Mouse (Mus musculus) ES-Bruce4 (cell line): ENCODE measurements at regions not wholly inside any gene's neighbourhood (a gene's known extent, or its start where the extent isn't known, plus 50 kb on each side); places are given as distances from the start of the nearest gene placed in this dataset.
"Not testable (repeated sequence)": the region's sequence is repeated elsewhere in the genome, so short reads cannot be mapped to it uniquely, and the experiment has no call there.

Source experiments
- H3K27ac ChIP-seq: 2 replicates; pipeline ENCODE4 v1.5.1; 2012; ENCODE audit warnings: low read length, inconsistent platforms; ENCODE audit not compliant: insufficient read depth
- H3K27me3 ChIP-seq: 2 replicates; pipeline ENCODE4 v1.6.1; 2012; ENCODE audit warnings: mild to moderate bottlenecking, low read length, inconsistent platforms; ENCODE audit not compliant: control insufficient read depth, poor library complexity, insufficient read depth, severe bottlenecking
- H3K36me3 ChIP-seq: 2 replicates; pipeline ENCODE4 v1.6.1; 2012; ENCODE audit warnings: inconsistent platforms, mild to moderate bottlenecking, low read length, moderate library complexity; ENCODE audit not compliant: control insufficient read depth, poor library complexity, insufficient read depth, severe bottlenecking
- H3K4me1 ChIP-seq: one replicate; pipeline ENCODE4 v1.8.1; 2011; ENCODE audit warnings: low read length; ENCODE audit not compliant: control insufficient read depth, insufficient read depth
- H3K4me3 ChIP-seq: 2 replicates; pipeline ENCODE4 v1.5.1; 2011; ENCODE audit warnings: low read depth, mild to moderate bottlenecking, low read length
- H3K9ac ChIP-seq: 2 replicates; pipeline ENCODE4 v1.6.1; 2012; ENCODE audit warnings: low read depth, mild to moderate bottlenecking, inconsistent platforms; ENCODE audit not compliant: poor library complexity, severe bottlenecking
- H3K9me3 ChIP-seq: replicated peaks from 2 replicates; pipeline ENCODE4 v1.6.1; 2012; ENCODE audit warnings: mild to moderate bottlenecking, low read length, inconsistent platforms; ENCODE audit not compliant: control insufficient read depth, poor library complexity, insufficient read depth, severe bottlenecking
- CTCF ChIP-seq: IDR thresholded peaks from one replicate; pipeline ENCODE4 v1.8.1; 2011; ENCODE audit warnings: low read depth, low read length
- EP300 ChIP-seq: IDR thresholded peaks from 2 replicates; pipeline ENCODE4 v1.6.1; 2011; ENCODE audit warnings: low read depth, low read length; ENCODE audit not compliant: insufficient read depth
- POLR2A ChIP-seq: IDR thresholded peaks from one replicate; pipeline ENCODE4 v1.8.1; 2011; ENCODE audit warnings: low read length; ENCODE audit not compliant: insufficient read depth

DNA sequence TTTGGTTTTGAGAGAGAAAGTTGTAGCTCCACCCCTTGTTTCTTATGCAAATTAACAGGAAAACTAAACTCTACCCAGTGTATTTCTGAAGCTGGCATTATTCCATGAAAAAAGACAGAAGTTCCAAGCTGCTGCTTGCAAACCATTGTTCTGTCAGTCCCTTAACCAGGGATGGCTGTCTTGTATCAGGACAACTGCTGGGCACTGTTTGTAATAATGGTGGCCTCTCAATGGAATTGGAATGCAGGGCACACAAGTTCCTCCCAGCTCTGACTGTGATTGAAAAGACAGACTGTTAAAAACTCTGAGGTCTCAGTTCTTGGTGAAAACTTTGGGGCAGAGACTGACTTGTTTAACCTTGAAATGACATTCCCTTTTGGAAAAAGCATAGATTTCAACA, 516.0 kb upstream of the Fam241a start:
- no peaks in the 10 kb centered on the region for H3K36me3 ChIP-seq

GRCm38 (mm10) chr3:128394805-128395204, 498.7 kb upstream of the Fam241a start:
- Histone ChIP-seq H3K27me3 (no peaks in the 10 kb centered on the region), H3K4me3 (no peak overlapping the region), H3K9ac (no peak overlapping the region), H3K27ac (no peak overlapping the region), H3K36me3 (no peaks in the 10 kb centered on the region), H3K9me3 (no peaks in the 10 kb centered on the region), H3K4me1 (no peaks in the 10 kb centered on the region)
- no peak for TF ChIP-seq CTCF
- no peak for TF ChIP-seq EP300
- no peak for TF ChIP-seq POLR2A

More for the DNA sequence above, 516.0 kb upstream of the Fam241a start:
- H3K9me3 ChIP-seq = no peaks in the 10 kb centered on the region; the same call in 1 of the 2 replicates
- TF ChIP-seq EP300 = no peak
- no peak for TF ChIP-seq CTCF
- TF ChIP-seq POLR2A = no peak
- H3K4me1 ChIP-seq = no peaks in the 10 kb centered on the region
- H3K4me3 ChIP-seq = no peak overlapping the region
- H3K9ac ChIP-seq = no peak overlapping the region
- H3K27ac ChIP-seq = no peak overlapping the region
- H3K27me3 ChIP-seq = no peaks in the 10 kb centered on the region

GRCm38 (mm10) chr3:128380579-128380978, 484.5 kb upstream of the Fam241a start:
- Histone ChIP-seq H3K36me3 (no peaks in the 10 kb centered on the region), H3K9me3 (no peaks in the 10 kb centered on the region), H3K27me3 (no peaks in the 10 kb centered on the region), H3K9ac (no peak overlapping the region), H3K4me1 (no peaks in the 10 kb centered on the region), H3K4me3 (no peak overlapping the region), H3K27ac (no peak overlapping the region)
- no peak for TF ChIP-seq CTCF
- no peak for TF ChIP-seq EP300
- no peak for TF ChIP-seq POLR2A

GRCm38 (mm10) chr3:128369521-128370127, 473.5 kb upstream of the Fam241a start:
- no peak overlapping the region for H3K4me3 ChIP-seq
- TF ChIP-seq CTCF (no peak), EP300 (no peak), POLR2A (no peak)
- no peaks in the 10 kb centered on the region for H3K9me3 ChIP-seq
- H3K4me1 ChIP-seq = no peaks in the 10 kb centered on the region
- no peak overlapping the region for H3K9ac ChIP-seq
- H3K36me3 ChIP-seq = no peaks in the 10 kb centered on the region
- no peaks in the 10 kb centered on the region for H3K27me3 ChIP-seq
- no peak overlapping the region for H3K27ac ChIP-seq

- TF ChIP-seq POLR2A (no peak), CTCF (no peak), EP300 (no peak)
- H3K4me1 ChIP-seq = no peaks in the 10 kb centered on the region
- H3K27me3 ChIP-seq = no peaks in the 10 kb centered on the region
- no peak overlapping the region for H3K27ac ChIP-seq
- H3K9me3 ChIP-seq = no peaks in the 10 kb centered on the region
- H3K4me3 ChIP-seq = no peak overlapping the region
- no peak overlapping the region for H3K9ac ChIP-seq
- no peaks in the 10 kb centered on the region for H3K36me3 ChIP-seq
Measured at GRCm38 (mm10) chr3:128362310-128362709, 466.2 kb upstream of the Fam241a start.

DNA sequence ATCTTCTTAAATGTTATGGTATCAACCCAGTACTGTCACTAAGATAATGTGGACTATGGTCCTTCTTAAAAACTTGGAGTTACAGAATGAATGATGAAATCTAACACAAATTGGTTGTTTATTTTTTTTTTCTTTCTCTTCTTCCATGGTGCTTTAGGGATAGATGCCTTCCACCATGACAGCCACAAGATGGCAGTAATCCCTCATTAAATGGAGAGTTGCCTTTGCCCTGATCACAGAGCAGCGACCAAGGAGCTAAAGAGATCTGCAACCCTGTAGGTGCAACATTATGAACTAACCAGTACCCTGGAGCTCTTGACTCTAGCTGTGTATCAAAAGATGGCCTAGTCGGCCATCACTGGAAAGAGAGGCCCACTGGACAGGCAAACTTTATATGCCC, 453.0 kb upstream of the Fam241a start:
- H3K9ac ChIP-seq, H3K4me3 ChIP-seq, H3K4me1 ChIP-seq, H3K9me3 ChIP-seq, H3K27me3 ChIP-seq, H3K27ac ChIP-seq, H3K36me3 ChIP-seq: not testable (repeated sequence)
